Mouse (Mus musculus) monocyte, adult 2 months (primary cell): Measurements from ENCODE around the gene Slc23a4.
A peak's percentile ranks its signal among the peaks of the same experiment; 100 is the strongest.

Experiments used
- DNase-seq, 2 experiments: peaks; one replicate each; pipeline ENCODE4 v3.0.0; 2022; ENCODE audit warnings: low spot score in 2 of 2, low read depth in 1 of 2

The Slc23a4 gene

DNA sequence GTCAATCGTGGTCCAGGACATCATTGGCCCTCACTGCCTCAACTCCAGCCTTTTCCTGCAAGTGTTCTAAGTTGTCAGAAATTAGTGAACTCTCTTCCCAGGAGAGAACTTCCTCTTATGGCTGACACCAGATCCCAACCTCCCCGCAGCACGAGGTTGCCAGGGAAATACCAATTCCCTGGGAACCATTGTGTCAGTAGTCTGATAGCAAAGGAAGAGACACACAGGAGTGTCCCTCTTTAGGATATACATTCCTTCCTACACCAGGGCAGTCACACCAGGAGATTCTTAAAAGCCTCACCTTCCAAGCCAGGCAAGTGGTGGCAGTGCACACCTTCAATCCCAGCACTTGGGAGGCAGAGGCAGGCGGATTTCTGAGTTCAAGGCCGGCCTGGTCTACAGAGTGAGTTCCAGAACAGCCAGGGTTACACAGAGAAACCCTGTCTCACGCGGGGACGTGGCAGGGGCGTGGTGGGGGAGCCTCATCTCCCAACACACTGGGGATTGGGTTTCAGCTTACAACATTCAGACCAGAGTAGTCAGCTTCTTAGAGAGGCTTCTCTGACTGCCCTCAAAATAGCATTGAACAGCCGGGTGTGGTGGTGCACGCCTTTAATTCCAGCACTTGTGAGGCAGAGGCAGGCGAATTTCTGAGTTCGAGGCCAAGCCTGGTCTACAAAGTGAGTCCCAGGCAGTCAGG lies 74.7 kb downstream of the Slc23a4 start:
- DNase-seq = no peak

DNA sequence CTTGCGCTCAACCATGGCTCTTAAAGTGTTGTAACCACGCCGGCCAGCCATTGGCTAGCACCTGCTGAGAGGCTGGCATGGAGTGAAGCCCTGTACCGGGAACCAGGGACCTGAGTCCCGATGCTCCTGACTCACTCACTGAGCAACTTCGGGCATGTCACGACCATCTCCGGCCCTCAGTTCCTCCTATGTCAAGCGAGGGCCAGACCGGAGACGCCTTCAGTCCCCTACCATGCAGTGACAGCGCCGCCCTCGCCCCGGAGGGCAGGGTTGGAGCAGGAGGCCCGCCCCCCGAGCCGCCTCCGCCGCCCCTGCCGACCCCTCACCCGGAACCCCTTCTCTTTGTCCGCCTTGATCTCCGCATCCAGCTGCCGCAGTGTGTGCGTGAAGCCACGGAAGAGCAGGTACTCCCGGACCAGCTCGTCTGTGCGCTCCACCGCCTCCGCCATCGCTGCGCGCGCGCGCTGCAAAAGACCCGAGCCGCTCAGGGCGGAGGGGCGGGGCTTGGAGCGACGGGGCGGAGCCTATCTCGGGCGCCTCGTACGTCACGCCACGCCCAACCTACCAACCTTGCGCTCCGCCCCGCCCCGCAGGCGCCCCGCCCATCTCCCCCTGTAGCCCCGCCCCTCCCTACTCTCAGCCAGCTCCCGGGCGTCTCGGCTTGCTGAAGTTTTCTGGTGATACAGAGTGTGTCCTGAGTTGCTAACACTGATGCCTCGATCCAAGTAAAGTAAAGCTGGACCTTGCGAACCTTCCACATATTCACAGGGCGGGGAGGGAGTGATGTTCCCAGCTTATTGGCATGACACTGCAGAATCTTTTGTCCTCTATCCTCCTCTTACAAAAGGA lies 77.6 kb downstream of the Slc23a4 start, which contains the start of gene Wdr91:
Gene Wdr91 (minus strand): TSS at position 506 of the 849 bp plus-strand sequence.
- DNase-seq = peak; percentile 76 to 88

GRCm38 (mm10) chr6:34909631-34910345 lies 78.4 kb downstream of the Slc23a4 start:
- DNase-seq = no peak

- peak; percentile 38 to 60 for DNase-seq
Measured at GRCm38 (mm10) chr6:34907696-34908260, 80.4 kb downstream of the Slc23a4 start.

DNA sequence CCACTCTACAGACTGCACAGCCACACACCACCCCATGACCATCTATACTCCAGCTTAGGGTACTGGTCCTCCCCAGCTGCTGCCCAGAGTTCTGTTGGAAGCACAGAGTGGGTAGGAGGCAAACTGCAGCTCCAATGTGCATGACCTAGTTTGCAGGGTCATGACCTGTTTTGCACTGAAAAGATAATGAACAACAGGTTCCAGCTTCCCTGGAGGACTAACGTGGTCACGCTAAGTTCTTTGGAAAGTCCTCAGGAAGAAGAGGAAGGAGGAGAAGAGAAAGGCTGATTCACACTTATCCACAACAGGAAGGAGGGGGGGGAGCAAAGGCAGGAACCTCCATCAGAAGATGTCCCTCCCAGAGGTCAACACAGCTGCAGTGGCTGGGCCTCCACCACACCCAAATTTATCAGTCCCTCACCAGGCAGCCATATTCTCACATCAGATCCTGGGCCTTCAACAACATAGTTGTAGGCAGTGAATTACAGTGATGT lies 81.0 kb downstream of the Slc23a4 start:
- DNase-seq = no peak

GRCm38 (mm10) chr6:34906661-34907060 lies 81.5 kb downstream of the Slc23a4 start:
- no peak for DNase-seq

DNA sequence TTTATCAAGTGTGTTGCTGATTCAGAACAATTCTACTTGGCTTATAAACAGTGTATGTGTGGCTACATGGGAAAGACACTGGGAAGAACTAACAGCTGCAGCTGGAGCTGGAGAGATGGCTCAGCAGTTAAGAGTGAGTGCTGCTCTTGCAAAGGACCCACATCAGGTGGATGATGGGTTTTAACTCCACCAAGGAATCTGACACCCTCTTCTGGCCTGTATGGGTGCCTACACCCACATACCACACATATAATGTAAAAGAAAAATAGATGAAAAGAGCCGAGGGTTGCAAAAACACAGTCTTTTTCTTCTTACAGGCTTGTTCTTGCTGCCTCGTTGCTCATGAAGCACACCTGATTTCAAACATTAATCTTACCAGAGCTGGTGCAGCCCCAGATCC lies 82.1 kb downstream of the Slc23a4 start:
- no peak for DNase-seq

- no peak for DNase-seq
Measured at GRCm38 (mm10) chr6:34904361-34904760, 83.8 kb downstream of the Slc23a4 start.

DNA sequence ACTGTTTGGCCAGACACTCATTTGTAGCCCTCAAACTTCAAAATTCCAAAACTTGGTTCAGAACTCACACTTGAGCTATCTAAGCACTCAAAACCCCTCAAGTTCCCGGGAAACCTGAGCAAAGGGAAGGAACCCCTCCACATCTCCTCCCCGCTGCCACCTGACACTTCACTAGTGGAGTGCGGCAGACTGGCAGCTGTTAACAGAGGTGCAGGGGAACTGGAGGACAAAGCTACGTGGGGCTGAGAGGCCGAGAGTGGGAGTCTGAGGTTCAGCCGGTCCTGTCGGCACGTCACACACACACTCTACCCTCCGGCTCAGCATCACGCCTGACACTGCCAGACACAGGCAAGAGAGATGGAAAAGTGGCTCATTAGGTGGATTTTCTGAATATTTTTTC lies 84.4 kb downstream of the Slc23a4 start:
- DNase-seq = no peak

GRCm38 (mm10) chr6:34903441-34903840 lies 84.8 kb downstream of the Slc23a4 start:
- DNase-seq = no peak

DNA sequence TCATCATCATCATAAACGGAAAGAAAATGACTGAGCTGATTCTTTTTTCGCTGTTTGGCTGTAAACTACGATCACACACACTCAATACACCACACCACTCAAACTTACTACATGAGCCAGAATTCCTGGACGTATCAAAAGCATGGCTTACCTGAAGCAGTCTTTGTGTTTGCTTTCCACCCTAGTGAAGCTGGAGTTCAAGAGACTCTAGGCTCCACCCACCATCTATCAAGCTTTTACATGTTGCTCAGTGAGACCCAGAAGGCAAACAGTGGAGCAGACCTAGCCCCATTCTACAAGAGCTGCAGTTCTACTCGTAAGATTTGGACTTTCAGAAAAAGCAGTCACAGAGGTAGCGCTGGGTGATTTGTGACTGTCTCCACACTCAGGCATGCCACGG lies 85.6 kb downstream of the Slc23a4 start:
- DNase-seq = no peak

GRCm38 (mm10) chr6:34901911-34902444 lies 86.2 kb downstream of the Slc23a4 start:
- DNase-seq = no peak

- DNase-seq = no peak
Measured at GRCm38 (mm10) chr6:34900990-34901389, 87.2 kb downstream of the Slc23a4 start.

GRCm38 (mm10) chr6:34899127-34899526 lies 89.1 kb downstream of the Slc23a4 start:
- no peak for DNase-seq

- DNase-seq = no peak
Measured at GRCm38 (mm10) chr6:34896168-34896780, 91.9 kb downstream of the Slc23a4 start.

DNA sequence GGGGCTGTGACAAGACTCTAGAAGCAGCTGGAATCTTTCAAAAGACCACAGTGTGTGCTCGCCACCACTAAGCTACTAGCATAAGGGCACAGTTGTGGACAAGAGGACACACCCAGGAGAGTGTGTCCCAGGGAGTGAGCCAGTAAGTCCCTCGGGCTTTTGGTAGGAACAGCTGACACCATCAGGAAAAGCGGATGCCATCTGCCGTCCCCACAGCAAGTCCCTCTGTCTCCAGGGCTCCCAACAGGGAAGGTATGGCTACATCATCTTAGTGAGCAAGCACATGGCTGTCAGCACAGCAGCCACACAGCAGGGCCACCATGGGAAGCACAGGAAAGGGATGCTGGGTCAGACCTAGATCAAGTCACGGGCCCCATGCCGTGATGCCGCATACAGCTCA lies 92.6 kb downstream of the Slc23a4 start:
- DNase-seq = no peak
